Mouse (Mus musculus) MEL (cell line): ENCODE results near the gene Mum1.

Experiments
- CTCF ChIP-seq, 3 experiments: IDR thresholded peaks in 2 of 3; conservative IDR thresholded peaks in 1 of 3; 2 replicates each; pipeline ENCODE4 v1.5.1; 2011 to 2012; ENCODE audit warnings: low read length in 3 of 3, low read depth in 2 of 3, mild to moderate bottlenecking in 2 of 3, improper control_type of control experiment in 1 of 3, inconsistent platforms in 1 of 3, mixed read lengths in 1 of 3, moderate library complexity in 1 of 3; ENCODE audit not compliant: control insufficient read depth in 1 of 3, insufficient read depth in 1 of 3, poor library complexity in 1 of 3, severe bottlenecking in 1 of 3
- E2F4 ChIP-seq: IDR thresholded peaks from 2 replicates; pipeline ENCODE4 v1.6.1; 2011; ENCODE audit warnings: low read depth, low read length, improper control_type of control experiment, borderline replicate concordance
- EP300 ChIP-seq, 2 experiments: IDR thresholded peaks; 2 replicates each; pipeline ENCODE4 v1.6.1; 2011; ENCODE audit warnings: improper control_type of control experiment in 2 of 2, low read length in 2 of 2, low read depth in 1 of 2, mild to moderate bottlenecking in 1 of 2
- GABPA ChIP-seq: IDR thresholded peaks from 2 replicates; pipeline ENCODE4 v1.6.1; 2012; ENCODE audit warnings: low read depth, mild to moderate bottlenecking, inconsistent platforms, low read length, improper control_type of control experiment, moderate library complexity
- GATA1 ChIP-seq: IDR thresholded peaks from 2 replicates; pipeline ENCODE4 v1.6.1; 2011; ENCODE audit warnings: low read depth, low read length, improper control_type of control experiment
- JUND ChIP-seq: IDR thresholded peaks from 2 replicates; pipeline ENCODE4 v1.6.1; 2011; ENCODE audit warnings: low read depth, mild to moderate bottlenecking, improper control_type of control experiment, low read length
- KAT2A ChIP-seq: conservative IDR thresholded peaks from 2 replicates; pipeline ENCODE4 v1.6.1; 2012; ENCODE audit warnings: low read depth, low read length, improper control_type of control experiment, inconsistent platforms
- MAFK ChIP-seq: IDR thresholded peaks from 2 replicates; pipeline ENCODE4 v1.6.1; 2011; ENCODE audit warnings: low read depth, mild to moderate bottlenecking, low read length, improper control_type of control experiment, borderline replicate concordance
- NELFE ChIP-seq: IDR thresholded peaks from 2 replicates; pipeline ENCODE4 v1.6.1; 2011; ENCODE audit warnings: low read depth, low read length, improper control_type of control experiment
- POLR2A ChIP-seq, 2 experiments: IDR thresholded peaks; 2 replicates each; pipeline ENCODE4 v1.6.1; 2011 to 2012; ENCODE audit warnings: low read length in 2 of 2, mild to moderate bottlenecking in 2 of 2, control low read depth in 1 of 2, improper control_type of control experiment in 1 of 2, low read depth in 1 of 2, moderate library complexity in 1 of 2; ENCODE audit not compliant: control insufficient read depth in 1 of 2, insufficient read depth in 1 of 2, poor library complexity in 1 of 2
- SMC3 ChIP-seq: IDR thresholded peaks from 2 replicates; pipeline ENCODE4 v1.6.1; 2011; ENCODE audit warnings: low read depth, low read length, improper control_type of control experiment
- TCF12 ChIP-seq: IDR thresholded peaks from 2 replicates; pipeline ENCODE4 v1.6.1; 2014; ENCODE audit warnings: low read depth, mild to moderate bottlenecking, inconsistent platforms, low read length, improper control_type of control experiment, moderate library complexity
- ZNF384 ChIP-seq: IDR thresholded peaks from 2 replicates; pipeline ENCODE4 v1.6.1; 2012; ENCODE audit warnings: low read depth, mild to moderate bottlenecking, inconsistent platforms, low read length, improper control_type of control experiment

- TF ChIP-seq EP300 (IDR thresholded peaks at IDR 0.05; ENCODE audit: low read depth in 1 of 2, low read length in 2 of 2) (no peak), CTCF (IDR thresholded peaks at IDR 0.05 in 2 of 3, conservative IDR thresholded peaks at IDR 0.05 in 1 of 3; ENCODE audit: control insufficient read depth in 1 of 3, insufficient read depth in 1 of 3, low read depth in 2 of 3, low read length in 3 of 3, poor library complexity in 1 of 3, severe bottlenecking in 1 of 3) (peak; percentile 89 to 92 (median 91)), JUND (no peak), GATA1 (no peak), E2F4 (no peak), KAT2A (no peak), MAFK (no peak), POLR2A (IDR thresholded peaks at IDR 0.05; ENCODE audit: control insufficient read depth in 1 of 2, insufficient read depth in 1 of 2, low read depth in 1 of 2, low read length in 2 of 2, poor library complexity in 1 of 2) (no peak), NELFE (no peak), ZNF384 (no peak), SMC3 (peak; percentile 89), GABPA (no peak), TCF12 (no peak)
These were observed 26.7 kb upstream of the Mum1 start for GRCm38 (mm10) chr10:80199440-80200008.
